Mouse (Mus musculus) thymus, adult 2 months (tissue): Measurements from ENCODE around the gene Ak6.

Source experiments
- CTCF ChIP-seq: fragments of 200-500 bp; IDR thresholded peaks from 2 replicates; pipeline ENCODE4 v1.5.1; 2012; ENCODE audit warnings: mild to moderate bottlenecking, control low read depth, low read length, moderate library complexity, borderline replicate concordance; ENCODE audit not compliant: control insufficient read depth, poor library complexity, insufficient read depth; ENCODE audit errors: extremely low read depth
- POLR2A ChIP-seq: fragments of 200-500 bp; IDR thresholded peaks from 2 replicates; pipeline ENCODE4 v1.6.1; 2012; ENCODE audit warnings: mild to moderate bottlenecking, low read length, control low read depth, moderate library complexity; ENCODE audit not compliant: control insufficient read depth, poor library complexity, insufficient read depth; ENCODE audit errors: extremely low read depth

DNA sequence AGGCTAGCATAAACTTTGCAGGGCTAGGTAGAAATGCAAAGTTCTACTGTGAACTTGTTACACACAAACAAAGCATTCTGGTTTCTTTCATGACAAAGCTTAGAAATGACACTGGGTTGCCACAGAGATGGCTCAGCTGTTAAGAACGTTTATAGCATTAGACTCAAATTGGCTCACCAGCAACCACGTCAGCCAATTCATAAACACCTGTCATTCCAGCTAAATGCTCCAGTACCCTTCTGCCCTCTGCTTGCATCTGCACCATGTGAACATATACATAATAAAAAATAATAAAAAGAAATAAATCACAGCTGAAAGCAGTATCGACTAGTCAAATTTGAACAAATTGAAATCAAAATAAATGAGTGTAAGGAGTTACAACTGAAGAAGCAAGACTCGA is 28.5 kb upstream of the Ak6 start:
- TF ChIP-seq POLR2A, result no peak
- no peak for TF ChIP-seq CTCF
